Comparison of ENCODE assay signal across 8 mouse cellular contexts in genomic region chr3:37418341-37418740, GRCm38 (mm10). TPM values are rescaled to one million over a fixed set of nuclear protein-coding genes. Genes with fewer than 3 reads are reported as not detected.
DNase-seq lines count a peak whose midpoint lies in the region; ATAC-seq and TF ChIP-seq lines count a peak whose summit lies in the region.

No protein-coding gene starts in this region.

- DNase-seq in kidney, adult 11 months = no peak
- no peak for DNase-seq in intestine, embryonic 14.5 days (ENCODE audit: low spot score)
- no peak for DNase-seq in midbrain, postnatal 0 days (ENCODE audit: low spot score)
- DNase-seq in layer of hippocampus, postnatal 14 days (ENCODE audit: low spot score in 2 of 2) = no peak
- DNase-seq in cerebellum, adult 8-10 months = no peak
- DNase-seq in layer of hippocampus, adult 9-10 months (ENCODE audit: low spot score) = no peak

- peak; percentile 23; the same call in 1 of the 2 replicates for TF ChIP-seq CTCF in midbrain, postnatal 0 days (IDR thresholded peaks at IDR 0.05)

- 82% methylated on average over 5 of the region's 5 CpGs for WGBS in kidney, embryonic 14.5 days
- WGBS in embryonic facial prominence, embryonic 12.5 days = 79% methylated on average over 5 of the region's 5 CpGs
- 75% methylated on average over 5 of the region's 5 CpGs for WGBS in intestine, embryonic 14.5 days
- WGBS in midbrain, postnatal 0 days = 73% methylated on average over 5 of the region's 5 CpGs

- H3K9me3 ChIP-seq in kidney, embryonic 14.5 days (ENCODE audit: control insufficient read depth, low read length) = no peaks in the 10 kb centered on the region
- no peaks in the 10 kb centered on the region for H3K9me3 ChIP-seq in embryonic facial prominence, embryonic 12.5 days
- H3K9me3 ChIP-seq in intestine, embryonic 14.5 days (ENCODE audit: control insufficient read depth, low read length) = no peaks in the 10 kb centered on the region
- H3K9me3 ChIP-seq in midbrain, postnatal 0 days (ENCODE audit: low read length) = no peaks in the 10 kb centered on the region

- peak overlapping the region; percentile 72; the same call in 1 of the 2 replicates for H3K9ac ChIP-seq in kidney, embryonic 14.5 days (ENCODE audit: low read depth, low read length)
- H3K9ac ChIP-seq in embryonic facial prominence, embryonic 12.5 days = no peak overlapping the region
- peak overlapping the region; percentile 74 for H3K9ac ChIP-seq in intestine, embryonic 14.5 days (ENCODE audit: low read length)
- 0 out of 2 replicates have a peak overlapping the region, but pooled peaks have one; percentile 64 for H3K9ac ChIP-seq in midbrain, postnatal 0 days (replicated peaks; ENCODE audit: low read length, poor library complexity, severe bottlenecking)

- H3K4me3 ChIP-seq in kidney, embryonic 14.5 days (ENCODE audit: low read length) = peak overlapping the region; percentile 76
- H3K4me3 ChIP-seq in embryonic facial prominence, embryonic 12.5 days = peak overlapping the region; percentile 98
- H3K4me3 ChIP-seq in intestine, embryonic 14.5 days (ENCODE audit: low read depth, low read length) = peak overlapping the region; percentile 75
- peak overlapping the region; percentile 67; the same call in 1 of the 2 replicates for H3K4me3 ChIP-seq in midbrain, postnatal 0 days (ENCODE audit: low read depth, low read length)

- ATAC-seq in kidney, embryonic 14.5 days (ENCODE audit: low FRiP score, low TSS enrichment) = no peak
- ATAC-seq in embryonic facial prominence, embryonic 12.5 days (ENCODE audit: insufficient number of reproducible peaks, insufficient read depth, low FRiP score, low TSS enrichment) = no peak
- no peak for ATAC-seq in intestine, embryonic 14.5 days (replicated peaks; ENCODE audit: low FRiP score, low TSS enrichment, low read depth)
- ATAC-seq in midbrain, postnatal 0 days (ENCODE audit: low FRiP score) = no peak

- H3K4me1 ChIP-seq in kidney, embryonic 14.5 days (ENCODE audit: control insufficient read depth, insufficient read depth, low read length) = peaks cover 5% of the 10 kb centered on the region
- peaks cover 16% of the 10 kb centered on the region for H3K4me1 ChIP-seq in embryonic facial prominence, embryonic 12.5 days
- peaks cover 10% of the 10 kb centered on the region; the same call in 1 of the 2 replicates for H3K4me1 ChIP-seq in intestine, embryonic 14.5 days (replicated peaks; ENCODE audit: control insufficient read depth, insufficient read depth, low read length)
- peaks cover 4% of the 10 kb centered on the region; the same call in 1 of the 2 replicates for H3K4me1 ChIP-seq in midbrain, postnatal 0 days (ENCODE audit: insufficient read depth, low read length)

- H3K27me3 ChIP-seq in kidney, embryonic 14.5 days (ENCODE audit: control insufficient read depth, insufficient read depth, low read length) = no peaks in the 10 kb centered on the region
- no peaks in the 10 kb centered on the region for H3K27me3 ChIP-seq in embryonic facial prominence, embryonic 12.5 days
- no peaks in the 10 kb centered on the region for H3K27me3 ChIP-seq in intestine, embryonic 14.5 days (replicated peaks; ENCODE audit: control insufficient read depth, insufficient read depth, low read length)
- no peaks in the 10 kb centered on the region for H3K27me3 ChIP-seq in midbrain, postnatal 0 days (ENCODE audit: insufficient read depth, low read length)

- peak overlapping the region; percentile 76 for H3K4me2 ChIP-seq in kidney, embryonic 14.5 days (replicated peaks; ENCODE audit: low read depth, low read length)
- H3K4me2 ChIP-seq in embryonic facial prominence, embryonic 12.5 days (replicated peaks) = peak overlapping the region; percentile 81
- H3K4me2 ChIP-seq in intestine, embryonic 14.5 days (ENCODE audit: low read length) = peak overlapping the region; percentile 62
- peak overlapping the region; percentile 64 for H3K4me2 ChIP-seq in midbrain, postnatal 0 days (ENCODE audit: low read depth, low read length, poor library complexity, severe bottlenecking)

- H3K36me3 ChIP-seq in kidney, embryonic 14.5 days (ENCODE audit: control insufficient read depth, insufficient read depth, low read length) = no peaks in the 10 kb centered on the region
- no peaks in the 10 kb centered on the region for H3K36me3 ChIP-seq in embryonic facial prominence, embryonic 12.5 days
- H3K36me3 ChIP-seq in intestine, embryonic 14.5 days (ENCODE audit: control insufficient read depth, insufficient read depth, low read length) = 0 out of 2 replicates have a peak, but pooled peaks cover 2% of the 10 kb centered on the region
- no peaks in the 10 kb centered on the region for H3K36me3 ChIP-seq in midbrain, postnatal 0 days (ENCODE audit: insufficient read depth, low read length)

- H3K27ac ChIP-seq in kidney, embryonic 14.5 days (ENCODE audit: low read depth, low read length) = peak overlapping the region; percentile 87; the same call in 1 of the 2 replicates
- no peak overlapping the region for H3K27ac ChIP-seq in embryonic facial prominence, embryonic 12.5 days
- H3K27ac ChIP-seq in intestine, embryonic 14.5 days (ENCODE audit: low read depth) = no peak overlapping the region
- no peak overlapping the region for H3K27ac ChIP-seq in midbrain, postnatal 0 days (ENCODE audit: low read depth, low read length)

RNA-seq across cellular contexts. Expression of gene Spata5, which starts 1.4 kb away (rescaled TPM):
- 31.9 and 45.3 TPM in 2 replicates for polyA plus RNA-seq in kidney, embryonic 14.5 days (2014; fragmentation: Nextera tagmentation; extraction: Ambion mirVana)
- 50.0 and 50.7 TPM in 2 replicates for polyA plus RNA-seq in embryonic facial prominence, embryonic 12.5 days (2016; fragmentation: Nextera tagmentation; extraction: Ambion mirVana)
- 36.5 and 37.6 TPM in 2 replicates for polyA plus RNA-seq in intestine, embryonic 14.5 days (2014; fragmentation: Nextera tagmentation; extraction: Ambion mirVana)
- 17.4 and 19.5 TPM in 2 replicates for total RNA-seq in midbrain, postnatal 0 days (2014; rRNA removed)
- 18.9 and 20.2 TPM in 2 replicates for polyA plus RNA-seq in midbrain, postnatal 0 days (2015; fragmentation: Nextera tagmentation; extraction: Ambion mirVana)
- total RNA-seq in layer of hippocampus, postnatal 14 days (2021) = 10 to 100 TPM; 21.0 to 21.4 TPM

RNA-seq across cellular contexts. Expression of gene Nudt6, which starts 1.7 kb away (rescaled TPM):
- 7.2 and 7.9 TPM in 2 replicates for polyA plus RNA-seq in kidney, embryonic 14.5 days (2014; fragmentation: Nextera tagmentation; extraction: Ambion mirVana)
- polyA plus RNA-seq in embryonic facial prominence, embryonic 12.5 days (2016; fragmentation: Nextera tagmentation; extraction: Ambion mirVana) = 4.7 and 4.9 TPM in 2 replicates
- polyA plus RNA-seq in intestine, embryonic 14.5 days (2014; fragmentation: Nextera tagmentation; extraction: Ambion mirVana) = 5.3 and 9.3 TPM in 2 replicates
- 1.3 and 4.3 TPM in 2 replicates for total RNA-seq in midbrain, postnatal 0 days (2014; rRNA removed)
- 10.7 and 10.9 TPM in 2 replicates for polyA plus RNA-seq in midbrain, postnatal 0 days (2015; fragmentation: Nextera tagmentation; extraction: Ambion mirVana)
- 1 to 10 TPM; 6.1 to 6.8 TPM for total RNA-seq in layer of hippocampus, postnatal 14 days (2021)
